Mouse (Mus musculus) cerebellum, adult (tissue): ENCODE measurements around the gene Avpr2.

Source experiments
- ATAC-seq: cut with Nextera tagmentation; 2 replicates; pipeline ENCODE4 v1.9.2; 2017; ENCODE audit warnings: mild to moderate bottlenecking, moderate library complexity, mixed read lengths; ENCODE audit not compliant: insufficient number of reproducible peaks, low FRiP score, low TSS enrichment

Gene Avpr2

DNA sequence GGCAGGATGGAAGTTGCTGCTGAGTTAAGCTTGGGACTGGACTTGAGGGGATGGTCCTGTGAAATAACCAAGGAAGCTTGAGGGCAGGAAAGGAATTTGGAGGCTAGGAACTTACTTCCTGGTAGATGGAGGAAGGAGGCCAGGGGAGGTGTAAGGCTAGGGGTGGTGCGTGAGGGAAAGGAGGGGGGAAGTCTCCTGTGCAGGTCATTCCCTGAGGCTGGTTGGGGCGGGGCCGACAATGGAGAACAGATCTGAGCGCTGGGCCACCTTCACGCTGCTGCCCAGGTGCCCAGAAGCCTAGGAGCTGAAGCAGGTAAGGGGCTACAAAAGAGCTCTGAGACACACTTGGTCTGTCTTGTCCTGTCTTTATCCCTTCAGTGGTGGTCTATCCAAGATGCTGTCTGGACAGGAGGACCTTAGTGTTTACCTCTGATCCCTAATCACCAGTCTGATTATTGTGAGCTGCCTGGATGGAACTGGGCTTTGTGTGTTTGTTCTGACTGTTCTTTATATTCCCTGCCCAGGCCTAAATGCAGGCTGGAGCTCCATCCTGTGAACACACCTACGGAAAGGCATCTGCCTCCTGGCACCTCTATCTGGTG is at the start of gene Avpr2:
Avpr2 (plus strand) TSS at position 552 of the 602 bp plus-strand sequence.
- ATAC-seq, result no peak

DNA sequence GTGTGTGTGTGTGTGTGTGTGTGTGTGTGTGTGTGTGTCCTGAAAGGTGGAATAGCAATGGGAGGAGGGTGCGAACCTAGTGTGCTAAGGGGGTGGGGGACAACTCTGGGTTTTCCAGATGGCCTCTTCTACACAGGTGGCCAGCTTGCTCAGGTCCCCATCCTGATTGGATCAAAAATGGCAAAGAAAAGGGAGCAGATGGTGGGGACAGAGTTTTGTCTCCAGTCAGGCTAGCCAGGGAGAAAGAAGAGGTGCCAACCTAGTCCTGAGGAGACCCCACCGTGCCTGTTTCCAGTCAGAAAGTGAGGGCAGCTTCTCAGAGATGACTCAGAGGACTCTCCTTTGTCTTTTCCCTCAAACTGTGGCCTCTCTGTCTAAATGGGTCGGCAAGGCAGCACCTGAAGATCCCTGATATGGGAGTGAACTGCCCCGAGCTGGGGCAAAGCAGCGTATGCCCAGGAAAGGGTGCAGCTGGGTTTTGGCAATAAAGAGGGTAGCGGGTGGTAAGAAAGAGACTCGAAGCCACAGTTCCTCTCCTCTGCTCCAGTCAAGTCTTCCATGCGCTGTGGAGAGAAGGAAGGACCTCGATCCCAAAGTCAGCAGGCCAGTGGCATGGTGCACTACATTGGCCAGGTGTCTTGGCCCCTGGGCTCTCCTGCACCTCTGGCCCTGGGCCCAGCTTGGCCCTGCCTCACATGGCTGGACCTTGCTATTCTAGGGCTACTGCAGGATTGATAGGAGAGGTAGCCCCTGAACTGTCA is 37.4 kb upstream of the Avpr2 start:
- peak; percentile 61; the same call in 1 of the 2 replicates for ATAC-seq

DNA sequence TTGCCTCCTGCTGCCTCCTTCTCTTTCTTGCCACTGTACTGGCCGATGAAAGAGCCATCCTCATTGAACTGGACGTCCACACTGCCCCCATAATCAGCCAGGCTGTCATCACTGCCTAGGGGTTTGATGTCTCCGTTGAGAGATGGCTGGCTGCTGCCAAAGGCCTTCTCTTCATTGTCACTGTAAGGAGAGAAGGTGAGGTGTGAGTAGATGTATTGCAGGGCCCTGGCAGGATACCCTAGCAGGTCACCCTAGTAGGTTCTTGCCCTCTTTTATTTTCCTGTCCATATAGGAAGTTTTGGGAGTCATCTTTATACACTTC is 36.9 kb upstream of the Avpr2 start:
- no peak; the same call in 1 of the 2 replicates for ATAC-seq

DNA sequence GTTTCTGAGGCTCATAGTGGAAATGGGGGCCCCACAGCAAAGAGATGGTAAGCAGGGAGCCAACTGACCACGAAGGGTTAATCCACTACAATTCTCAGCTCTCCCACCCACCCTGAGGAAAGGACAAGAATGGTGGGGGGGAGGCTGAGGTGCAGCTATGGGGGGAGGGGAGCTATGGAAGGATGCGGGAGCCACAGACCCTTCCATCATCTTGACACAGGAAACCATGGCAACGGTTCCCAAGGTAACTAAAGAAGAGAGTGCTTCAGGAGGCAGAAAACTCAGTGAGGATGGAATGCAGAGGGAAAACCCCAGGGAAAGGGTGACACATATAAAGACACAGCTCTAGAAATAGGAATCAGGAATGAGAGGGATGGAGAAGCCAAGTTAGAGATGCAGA is 27.2 kb upstream of the Avpr2 start:
- no peak for ATAC-seq

DNA sequence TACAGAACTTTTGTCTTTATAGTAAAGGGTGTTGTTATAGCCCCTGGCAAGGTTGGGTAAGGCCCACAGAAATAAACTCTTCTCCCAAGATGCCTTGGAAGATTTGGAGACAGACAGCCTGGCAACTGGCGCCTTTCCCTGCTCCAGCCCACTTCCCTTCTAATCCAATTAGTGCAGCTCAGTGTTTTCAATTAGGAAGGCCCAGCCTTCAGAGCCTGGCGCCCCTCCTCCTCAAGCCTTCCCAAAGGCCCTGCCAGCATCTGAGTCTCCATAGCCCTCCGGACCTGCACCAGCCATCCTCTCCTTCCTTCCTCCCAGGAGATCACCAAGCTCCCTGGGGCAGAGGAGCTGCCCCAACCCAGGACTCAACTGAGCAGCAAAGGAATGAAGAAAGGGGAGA is 24.6 kb upstream of the Avpr2 start:
- ATAC-seq, result no peak

DNA sequence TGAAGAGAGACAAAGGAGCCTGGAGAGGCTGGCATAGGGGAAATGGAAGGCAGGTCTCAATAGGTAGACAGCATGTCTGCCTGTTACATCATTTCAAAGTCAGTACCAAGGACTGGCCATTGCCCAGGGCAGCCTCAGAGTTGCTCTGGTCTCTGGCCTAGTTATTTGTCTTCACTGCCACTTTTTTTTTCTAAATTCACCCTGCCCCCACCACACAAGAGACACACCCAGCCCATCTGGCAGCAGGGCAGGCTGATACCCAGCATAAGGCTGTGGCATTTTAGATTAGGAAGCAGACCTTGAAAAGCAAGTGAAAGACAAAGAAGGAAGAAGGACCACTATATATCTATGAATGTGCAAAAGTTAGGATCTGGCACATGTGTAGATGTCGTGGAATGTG is 24.1 kb upstream of the Avpr2 start:
- ATAC-seq, result no peak

DNA sequence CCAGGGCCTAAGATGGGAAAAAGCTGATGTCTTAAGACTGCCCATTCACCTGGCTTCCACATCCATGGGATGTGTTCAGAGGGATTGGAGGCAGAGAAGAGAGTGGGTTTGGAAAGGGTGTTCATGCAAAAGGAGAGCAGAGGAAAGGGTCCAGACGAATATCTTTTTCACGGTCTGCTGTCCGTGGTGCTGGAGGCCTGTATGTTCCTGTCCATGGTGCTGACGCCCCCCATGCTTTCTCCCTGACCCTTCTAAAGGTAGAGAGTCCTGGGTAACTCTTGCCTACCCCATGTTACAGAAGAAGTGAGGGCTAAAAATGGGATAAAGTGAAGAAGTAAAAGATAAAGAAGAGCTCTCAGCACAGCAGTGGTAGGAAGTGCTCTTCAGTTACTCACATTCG is 22.6 kb upstream of the Avpr2 start:
- ATAC-seq, result no peak

DNA sequence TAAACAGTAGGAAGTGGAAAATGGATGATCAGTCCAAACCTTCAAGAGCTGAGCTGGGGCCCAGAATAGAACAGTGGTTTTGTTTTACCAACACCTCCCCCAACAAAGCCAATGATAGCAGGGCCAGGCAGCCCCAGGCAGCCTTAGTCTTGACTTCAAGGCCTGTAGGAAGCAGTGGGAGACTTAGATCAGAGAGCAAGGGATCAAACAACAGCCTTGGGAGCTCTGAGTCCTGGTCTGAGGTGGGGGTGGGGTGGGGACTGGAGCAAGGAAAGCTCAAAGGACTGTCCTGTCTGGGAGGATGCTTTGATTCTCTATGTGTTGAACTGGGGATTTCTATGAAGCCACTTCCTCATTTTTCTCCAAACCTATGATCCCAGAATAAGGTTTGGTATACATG is 20.4 kb upstream of the Avpr2 start:
- no peak for ATAC-seq

DNA sequence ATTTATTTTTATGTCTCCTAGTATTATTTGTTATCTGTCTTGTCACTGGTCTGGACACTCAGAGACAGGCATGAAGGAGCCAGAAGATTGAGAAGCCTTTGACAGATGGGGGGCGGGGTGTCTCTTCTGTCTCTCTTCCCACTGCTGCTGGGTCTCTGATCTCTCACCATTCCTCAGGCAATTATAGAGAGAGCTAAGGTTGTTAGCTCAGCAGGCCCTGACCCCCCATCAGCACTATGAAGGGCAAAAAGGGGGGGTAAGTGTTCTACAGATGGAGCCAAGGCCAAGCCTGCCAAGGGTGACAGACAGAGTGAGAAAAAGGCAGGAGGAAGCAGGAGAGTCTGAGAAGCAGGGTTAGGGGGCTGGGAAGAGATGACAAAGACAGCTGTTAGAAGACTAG is 19.9 kb upstream of the Avpr2 start:
- no peak for ATAC-seq

DNA sequence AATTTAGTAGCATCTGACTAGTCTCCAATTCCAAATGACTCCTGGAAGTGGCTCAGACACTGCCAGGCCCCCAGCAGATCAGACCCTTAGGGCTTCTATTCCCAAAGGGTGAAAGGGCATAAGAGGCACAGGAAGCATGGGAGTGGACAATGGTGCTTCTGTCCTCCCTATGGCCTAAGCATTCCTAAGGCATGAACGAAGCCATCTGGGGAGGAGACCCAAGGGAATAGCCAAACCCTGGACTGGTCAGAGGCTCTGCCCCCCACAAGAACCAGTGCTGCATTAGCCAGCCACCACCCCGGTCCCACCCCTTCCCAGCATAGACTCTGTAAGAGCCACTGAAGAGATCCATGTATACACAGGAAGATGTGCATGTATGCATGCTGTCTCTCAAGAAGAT is 16.0 kb upstream of the Avpr2 start:
- no peak for ATAC-seq

DNA sequence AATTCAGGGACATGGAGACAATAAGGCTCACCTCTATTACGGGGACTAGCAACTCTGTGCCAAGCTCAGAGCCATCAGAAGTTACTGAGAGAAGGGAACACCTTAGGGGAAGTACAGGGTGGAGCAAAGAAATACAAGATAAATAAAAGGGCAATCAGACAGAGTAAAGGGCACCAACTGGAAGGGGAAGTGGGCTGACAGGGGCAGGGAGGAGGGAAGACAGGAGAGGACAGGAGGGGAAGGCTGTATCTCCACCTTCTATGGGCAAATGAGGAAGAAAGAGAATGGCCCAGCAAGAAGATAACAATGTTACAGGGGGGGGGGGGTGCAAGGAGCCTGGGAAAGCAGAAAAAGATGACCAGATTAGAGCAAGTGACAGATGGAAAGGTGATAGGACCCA is 14.9 kb upstream of the Avpr2 start:
- ATAC-seq, result no peak

DNA sequence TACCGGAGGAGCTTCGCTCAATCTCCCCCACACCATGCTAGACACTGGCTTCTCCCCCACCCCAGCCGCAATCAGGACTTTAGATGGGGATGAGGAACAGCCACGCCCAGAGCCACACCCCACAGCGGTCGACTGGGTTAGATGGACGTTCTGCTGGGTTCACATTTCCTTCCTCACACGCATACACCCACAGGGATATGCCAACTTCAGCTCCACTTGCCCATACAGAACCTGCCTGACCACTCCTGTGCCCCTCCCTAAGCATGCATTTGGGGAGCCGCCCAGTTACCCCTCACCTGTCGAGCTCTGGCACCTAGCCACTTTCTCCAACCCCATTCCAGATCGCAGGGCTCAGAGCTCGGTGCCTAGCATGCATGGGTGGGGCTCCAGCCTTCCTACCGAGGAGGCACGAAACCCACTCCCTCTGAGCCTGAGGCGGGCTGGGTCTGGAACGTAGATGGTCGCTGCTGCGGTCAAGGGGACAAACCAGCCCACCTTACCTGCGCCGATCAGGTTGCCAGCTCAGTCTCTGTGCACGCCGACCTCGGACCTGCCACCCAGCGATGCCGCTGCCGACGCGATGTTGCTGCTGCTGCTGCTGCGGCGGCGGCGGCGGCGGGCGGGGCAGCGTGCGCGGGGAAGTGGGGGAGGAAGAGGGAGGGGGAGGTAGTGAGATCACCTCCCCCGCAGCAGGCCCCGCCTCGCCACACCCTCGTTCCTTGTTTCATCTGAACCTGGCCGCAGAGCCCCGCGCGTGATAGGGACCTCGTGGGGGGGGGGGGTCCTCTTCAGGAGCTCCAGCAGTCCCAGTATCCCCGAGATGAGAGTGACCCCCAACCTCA is 11.5 kb upstream of the Avpr2 start:
- peak; percentile 52; the same call in 1 of the 2 replicates for ATAC-seq

DNA sequence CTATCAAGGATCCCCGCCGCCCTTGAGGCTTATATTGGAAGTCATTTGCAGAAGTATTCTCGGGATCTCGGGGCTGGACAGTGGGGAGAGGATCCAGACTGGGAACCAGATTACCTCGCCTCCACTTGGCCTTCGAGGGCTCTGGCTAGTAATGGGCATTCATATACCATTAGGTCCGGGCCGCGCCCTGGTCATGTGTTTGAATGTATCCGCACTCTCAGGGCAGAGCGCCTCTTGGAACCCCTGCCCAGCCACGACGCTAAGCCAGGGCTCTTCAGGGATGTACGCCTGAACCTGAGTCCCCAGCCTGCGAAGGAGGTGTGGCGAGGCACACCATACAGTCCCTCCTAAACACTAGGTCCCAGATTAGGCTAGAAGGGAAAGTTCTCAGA is 10.9 kb upstream of the Avpr2 start:
- no peak; the same call in 1 of the 2 replicates for ATAC-seq

DNA sequence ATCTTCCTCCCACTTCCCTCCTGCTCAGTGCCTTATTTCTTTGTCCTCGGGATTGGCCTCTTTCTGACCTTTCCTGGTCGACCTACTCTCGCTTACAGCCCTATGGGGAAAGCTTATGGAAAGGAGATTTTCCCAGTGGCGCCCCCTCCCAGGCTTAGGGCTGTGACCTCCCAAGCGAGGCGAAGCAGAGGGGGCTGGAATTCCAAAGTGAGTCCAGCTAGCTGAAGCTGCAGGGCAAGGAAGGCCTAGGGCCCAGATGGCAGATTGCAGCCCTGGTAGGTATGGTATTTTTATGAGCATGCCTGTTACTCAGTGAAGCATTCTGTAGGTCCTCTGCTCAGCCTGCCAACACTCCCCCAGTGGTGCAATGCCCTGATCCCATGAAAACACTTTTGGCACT is 10.4 kb upstream of the Avpr2 start:
- no peak for ATAC-seq

DNA sequence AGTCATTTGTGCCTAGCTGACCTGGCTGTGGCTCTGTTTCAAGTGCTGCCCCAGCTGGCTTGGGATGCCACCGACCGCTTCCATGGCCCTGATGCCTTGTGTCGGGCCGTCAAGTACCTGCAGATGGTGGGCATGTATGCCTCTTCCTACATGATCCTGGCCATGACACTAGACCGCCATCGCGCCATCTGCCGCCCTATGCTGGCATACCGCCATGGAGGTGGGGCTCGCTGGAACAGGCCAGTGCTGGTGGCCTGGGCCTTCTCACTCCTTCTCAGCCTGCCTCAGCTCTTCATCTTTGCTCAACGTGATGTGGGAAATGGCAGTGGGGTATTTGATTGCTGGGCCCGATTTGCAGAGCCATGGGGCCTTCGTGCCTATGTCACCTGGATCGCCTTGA is 931 bp downstream of the Avpr2 start:
- ATAC-seq, result no peak

DNA sequence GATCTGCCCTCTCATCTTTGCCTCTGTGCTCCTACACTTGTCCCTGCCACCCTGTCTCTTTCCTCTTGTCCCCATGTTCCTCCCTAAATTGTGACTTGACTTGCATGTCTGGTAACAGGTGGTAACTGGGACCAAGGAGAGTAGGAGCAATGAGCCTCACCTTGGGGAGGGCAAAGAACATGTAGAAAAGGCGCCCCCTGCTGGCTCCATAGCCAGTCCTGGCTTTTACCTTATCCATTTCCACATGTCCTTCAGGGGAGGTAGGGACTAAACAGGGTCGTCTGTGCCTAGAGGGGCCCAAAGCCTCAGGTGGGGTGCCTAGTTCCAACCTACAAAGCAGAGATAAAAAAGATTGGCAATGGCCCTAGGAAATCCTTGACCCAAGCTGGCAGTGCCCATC is 3.8 kb downstream of the Avpr2 start, which contains the start of gene L1cam:
L1cam (minus strand) TSS at position 387 of the 400 bp plus-strand sequence.
- ATAC-seq, result no peak

DNA sequence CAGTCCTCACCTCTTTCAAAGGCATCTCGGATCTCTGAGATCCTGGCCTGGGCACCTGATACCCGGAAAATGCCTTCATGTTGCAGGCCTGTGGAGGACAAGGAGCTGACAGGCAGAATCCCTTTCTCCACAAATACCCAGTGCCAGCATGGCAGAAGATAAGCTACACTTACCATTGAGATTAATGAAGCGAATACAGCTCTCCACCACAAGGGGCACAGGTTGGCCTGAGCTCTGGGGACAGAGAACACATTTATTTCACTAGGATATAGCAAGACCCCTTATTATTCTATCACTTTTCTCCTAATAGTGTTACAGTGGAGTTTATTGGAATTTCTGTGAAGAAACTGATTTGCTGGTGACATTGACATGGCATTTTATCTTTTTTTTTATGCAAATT is 6.1 kb downstream of the Avpr2 start:
- ATAC-seq, result no peak

DNA sequence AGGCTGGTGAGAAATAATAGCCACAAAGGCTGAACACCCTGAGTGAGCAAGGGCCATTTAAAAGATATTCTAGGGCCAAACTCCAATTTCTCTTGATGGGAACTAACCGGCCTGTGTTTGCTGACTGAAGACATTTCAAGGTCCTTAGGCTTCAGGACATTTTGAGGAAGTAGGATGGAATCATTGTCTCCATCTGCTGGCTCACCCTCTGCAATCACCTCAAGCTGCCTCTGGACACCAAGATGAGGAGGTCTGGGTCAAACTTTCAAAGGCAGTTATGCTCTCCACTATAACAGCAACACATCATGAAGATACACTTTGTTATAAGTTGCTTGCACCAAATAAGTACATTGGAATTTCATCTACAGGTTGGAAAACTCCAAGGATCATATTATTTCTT is 18.1 kb downstream of the Avpr2 start:
- ATAC-seq, result no peak

DNA sequence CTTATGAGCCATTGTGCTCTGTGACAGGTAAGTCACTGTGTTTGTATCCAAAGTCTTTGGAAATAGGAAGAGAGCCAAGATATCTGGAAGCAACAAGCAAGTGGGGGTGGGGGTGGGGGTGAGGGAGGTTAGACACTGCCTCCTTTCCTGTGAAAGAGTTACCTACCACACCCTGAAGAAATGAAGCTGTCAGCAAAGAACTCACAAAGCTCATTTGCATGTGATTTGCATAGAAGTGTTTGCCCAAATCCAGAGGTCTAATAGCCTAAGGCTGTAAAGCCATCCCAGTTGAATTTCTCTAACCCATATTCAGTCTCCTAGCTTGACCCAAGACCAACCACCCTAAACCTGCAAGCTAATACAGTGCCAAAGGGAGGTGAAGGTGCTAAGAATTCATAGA is 18.5 kb downstream of the Avpr2 start:
- ATAC-seq, result no peak

DNA sequence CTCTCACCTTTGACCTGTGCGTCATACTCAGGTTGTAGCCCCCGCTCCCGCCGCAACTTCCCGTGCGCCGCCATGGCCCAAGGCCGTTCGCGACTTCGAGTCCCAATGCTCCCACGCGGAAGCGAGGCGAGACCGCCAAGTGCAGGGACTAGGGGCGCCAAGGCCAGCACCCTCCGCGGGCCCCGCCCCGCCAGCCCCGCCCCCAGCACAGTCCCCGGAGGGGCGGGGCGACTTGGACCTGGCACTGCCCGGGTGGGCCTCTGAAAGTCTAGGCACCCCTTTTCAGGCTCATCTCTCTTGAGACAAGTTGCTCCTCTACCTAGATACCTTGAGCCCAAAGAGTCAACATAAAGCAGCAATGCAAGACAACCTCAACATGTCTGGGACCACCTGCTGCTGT is 19.3 kb downstream of the Avpr2 start:
- ATAC-seq, result no peak

DNA sequence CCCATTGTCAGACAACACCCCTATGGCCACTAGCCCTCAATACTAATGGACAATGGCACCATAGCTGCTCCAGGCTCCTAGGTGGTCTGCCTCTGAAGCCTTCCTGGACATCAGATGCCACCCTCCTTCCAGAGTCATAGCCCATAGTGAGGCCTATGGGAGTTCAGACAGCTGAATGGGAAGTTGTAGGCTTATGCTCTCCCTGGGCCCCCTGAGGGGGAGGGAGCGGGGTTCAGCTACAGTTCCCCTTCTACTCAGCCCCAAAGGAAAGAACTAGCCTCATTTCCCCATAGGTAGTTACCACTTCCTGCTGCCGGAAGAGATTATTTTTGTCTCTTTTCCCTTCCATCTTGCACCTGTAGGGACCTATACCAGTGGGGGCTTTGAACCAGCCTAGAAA is 19.7 kb downstream of the Avpr2 start:
- ATAC-seq, result no peak
